Mouse (Mus musculus) gastrocnemius, adult 8-10 months (tissue): ENCODE results near the gene Med19. TPM values are rescaled to one million over a fixed set of nuclear protein-coding genes. Genes with fewer than 3 reads are reported as not detected.
"Not testable (repeated sequence)": the region's sequence is repeated elsewhere in the genome, so short reads cannot be mapped to it uniquely, and the experiment has no call there.

Experiments used
- DNase-seq, 2 experiments: peaks; one replicate each; pipeline ENCODE4 v3.0.0; 2022; ENCODE audit warnings: low spot score in 2 of 2
- total RNA-seq, 4 experiments: library from RNA; stranded (reverse); gene quantifications; 2 replicates each; pipeline ENCODE4 v1.2.4; 2022

Med19 gene
- total RNA-seq, 4 experiments from 2014 or later, result 6.0 to 8.0 (median 6.9) TPM

- no peak for DNase-seq
Observed at GRCm38 (mm10) chr2:84666081-84666480, 12.1 kb upstream of the Med19 start.

GRCm38 (mm10) chr2:84669828-84670568, 8.2 kb upstream of the Med19 start:
- DNase-seq, result no peak

- peak; percentile 29 to 35 for DNase-seq
Observed at GRCm38 (mm10) chr2:84670569-84670933, 7.7 kb upstream of the Med19 start, which contains the start of gene Selenoh. Selenoh (minus strand) TSS chr2:84670770.

GRCm38 (mm10) chr2:84671535-84671934, 6.7 kb upstream of the Med19 start:
- not testable (repeated sequence) for DNase-seq

- no peak for DNase-seq
Observed at GRCm38 (mm10) chr2:84677270-84677967, 783 bp upstream of the Med19 start.

- DNase-seq, result no peak
Observed at GRCm38 (mm10) chr2:84679016-84679415, 814 bp downstream of the Med19 start, which contains the start of gene Tmx2. Tmx2 (minus strand) TSS chr2:84679140.

GRCm38 (mm10) chr2:84682605-84683183, 4.5 kb downstream of the Med19 start:
- no peak for DNase-seq

- no peak for DNase-seq
Observed at GRCm38 (mm10) chr2:84688080-84688844, 10.1 kb downstream of the Med19 start.

GRCm38 (mm10) chr2:84690050-84690449, 11.8 kb downstream of the Med19 start:
- DNase-seq, result no peak

- no peak for DNase-seq
Observed at GRCm38 (mm10) chr2:84695007-84695695, 16.9 kb downstream of the Med19 start.

- no peak for DNase-seq
Observed at GRCm38 (mm10) chr2:84703497-84703896, 25.3 kb downstream of the Med19 start.

- DNase-seq, result no peak
Observed at GRCm38 (mm10) chr2:84704329-84704728, 26.1 kb downstream of the Med19 start.

- DNase-seq, result no peak
Observed at GRCm38 (mm10) chr2:84705295-84705694, 27.1 kb downstream of the Med19 start.

- DNase-seq, result no peak
Observed at GRCm38 (mm10) chr2:84707523-84707922, 29.3 kb downstream of the Med19 start.

GRCm38 (mm10) chr2:84711898-84712297, 33.7 kb downstream of the Med19 start:
- no peak for DNase-seq

- no peak for DNase-seq
Observed at GRCm38 (mm10) chr2:84714422-84714810, 36.2 kb downstream of the Med19 start.

- peak; percentile 99 for DNase-seq
Observed at GRCm38 (mm10) chr2:84714811-84715561, 36.8 kb downstream of the Med19 start, which contains the start of gene Zdhhc5. Zdhhc5 (minus strand) TSS chr2:84715180.

- peak; percentile 39 to 83 for DNase-seq
Observed at GRCm38 (mm10) chr2:84715562-84716361, 37.6 kb downstream of the Med19 start.
